In the genomic region with DNA sequence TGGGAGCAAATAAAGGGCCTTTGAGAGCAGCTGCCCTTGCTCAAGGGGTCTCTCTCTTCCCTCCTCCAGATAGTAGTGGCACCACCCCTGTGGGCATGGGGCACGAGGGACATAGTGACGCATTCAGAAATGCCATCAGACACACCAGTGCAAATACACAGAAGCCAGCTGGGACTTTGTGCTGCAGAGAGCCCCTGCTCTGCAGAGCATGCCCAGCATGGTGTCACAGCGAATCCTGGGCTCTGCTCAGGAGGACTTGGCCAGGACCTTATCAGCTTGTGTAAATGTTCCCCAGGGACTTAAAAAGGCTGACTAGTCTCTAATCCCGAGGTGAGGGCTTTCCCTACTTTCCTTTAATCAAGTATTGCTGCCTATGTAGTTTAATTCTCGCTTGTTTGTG, we compare ENCODE assay signal across 12 mouse cellular contexts. TPM values are rescaled to one million over a fixed set of nuclear protein-coding genes. Genes with fewer than 3 reads are reported as not detected.
A peak's percentile ranks its signal among the peaks of the same experiment; 100 is the strongest.
DNase-seq lines count a peak whose midpoint lies in the region; ATAC-seq lines count a peak whose summit lies in the region.
"Had no signal": no experiment of that assay in that cellular context is flagged by ENCODE, and none has a peak within 500 bp of the region (broad histone marks: within the 10 kb centered on the region; RNA-seq: fewer than 3 reads in every experiment).

No protein-coding gene starts in this region.

- H3K27me3 ChIP-seq in heart, embryonic 14.5 days (ENCODE audit: control insufficient read depth, insufficient read depth, low read length) = no peaks in the 10 kb centered on the region; the same call in 1 of the 2 replicates
- H3K27me3 ChIP-seq in limb, embryonic 15.5 days = no peaks in the 10 kb centered on the region

- H3K36me3 ChIP-seq in heart, embryonic 14.5 days (ENCODE audit: control insufficient read depth, insufficient read depth, low read length) = no peaks in the 10 kb centered on the region
- H3K36me3 ChIP-seq in limb, embryonic 15.5 days = peaks cover 6% of the 10 kb centered on the region; the same call in 1 of the 2 replicates

- H3K4me1 ChIP-seq in heart, embryonic 14.5 days (ENCODE audit: control insufficient read depth in 2 of 2, insufficient read depth in 2 of 2, low read length in 2 of 2) = peaks cover 47% of the 10 kb centered on the region in 2 experiments
- H3K4me1 ChIP-seq in brown adipose tissue, adult 24 weeks (ENCODE audit: control insufficient read depth, insufficient read depth, insufficient read length, low read length) = peaks cover 3% of the 10 kb centered on the region
- peaks cover 66% of the 10 kb centered on the region for H3K4me1 ChIP-seq in limb, embryonic 15.5 days

- H3K27ac ChIP-seq in heart, embryonic 14.5 days (replicated peaks in 1 of 2; ENCODE audit: control insufficient read depth in 1 of 2, insufficient read depth in 1 of 2, low read depth in 2 of 2, low read length in 2 of 2) = peak overlapping the region in 1 of 2 experiments; percentile 67; a peak in 1 of 4 replicates
- peak overlapping the region; percentile 99 for H3K27ac ChIP-seq in brown adipose tissue, adult 24 weeks (replicated peaks; ENCODE audit: low read depth, low read length)
- H3K27ac ChIP-seq in limb, embryonic 15.5 days = peak overlapping the region; percentile 43; the same call in 1 of the 2 replicates

- H3K9me3 ChIP-seq in heart, embryonic 14.5 days (ENCODE audit: control insufficient read depth, low read length) = no peaks in the 10 kb centered on the region
- no peaks in the 10 kb centered on the region for H3K9me3 ChIP-seq in limb, embryonic 15.5 days

- intact Hi-C loops in heart, postnatal 36 days (cut with DNase I) = no loop called here

- H3K4me2 ChIP-seq in heart, embryonic 14.5 days (ENCODE audit: low read length) = peak overlapping the region; percentile 23; the same call in 1 of the 2 replicates
- H3K4me2 ChIP-seq in limb, embryonic 15.5 days = no peak overlapping the region

- ATAC-seq in heart, embryonic 14.5 days (ENCODE audit: insufficient number of reproducible peaks, insufficient read depth, low FRiP score, low read depth) = no peak
- no peak for ATAC-seq in limb, embryonic 15.5 days (ENCODE audit: insufficient number of reproducible peaks, low FRiP score, low TSS enrichment, low read depth)

- H3K4me3 ChIP-seq in heart, embryonic 14.5 days (ENCODE audit: control insufficient read depth in 1 of 2, insufficient read depth in 1 of 2, low read depth in 1 of 2, low read length in 2 of 2) = no peak overlapping the region
- H3K4me3 ChIP-seq in brown adipose tissue, adult 24 weeks (ENCODE audit: insufficient read depth, low read depth, low read length) = peak overlapping the region; percentile 68
- H3K4me3 ChIP-seq in limb, embryonic 15.5 days = no peak overlapping the region

- no peak overlapping the region for H3K9ac ChIP-seq in heart, embryonic 14.5 days (ENCODE audit: low read length)
- H3K9ac ChIP-seq in limb, embryonic 15.5 days = no peak overlapping the region

- DNase-seq in heart, postnatal 36 days = no peak
- peak; percentile 62 for DNase-seq in lung, postnatal 25 days (ENCODE audit: low spot score)
- no peak for DNase-seq in spleen, postnatal 4 days (ENCODE audit: low spot score in 2 of 2)
- no peak for DNase-seq in thymus, adult 18-20 months

- WGBS in heart, embryonic 14.5 days = 14% methylated on average over 5 of the region's 5 CpGs
- WGBS in limb, embryonic 15.5 days = 38% methylated on average over 5 of the region's 5 CpGs

RNA-seq across cellular contexts. Expression of gene Aqp1, which starts 5.5 kb away (rescaled TPM):
- 3.5 and 8.7 TPM in 2 replicates for polyA plus RNA-seq in heart, embryonic 14.5 days (2014; fragmentation: Nextera tagmentation; extraction: Ambion mirVana)
- 100 to 1,000 TPM; 360 to 594 TPM for total RNA-seq in heart, postnatal 36 days (2021)
- polyA plus RNA-seq in brown adipose tissue, adult 24 weeks (2012; ENCODE audit: insufficient read depth, insufficient read length, missing spikeins) = 63.6 and 153 TPM in 2 replicates
- polyA plus RNA-seq in limb, embryonic 15.5 days (2015; fragmentation: Nextera tagmentation; extraction: Ambion mirVana) = 119 and 122 TPM in 2 replicates
- total RNA-seq: CH12.LX had no signal

RNA-seq across cellular contexts. Expression of gene Ghrhr, which starts 34.4 kb away (rescaled TPM):
- not detected in 2 replicates for polyA plus RNA-seq in heart, embryonic 14.5 days (2014; fragmentation: Nextera tagmentation; extraction: Ambion mirVana)
- total RNA-seq in heart, postnatal 36 days (2021) = not detected
- not detected in 2 replicates for polyA plus RNA-seq in brown adipose tissue, adult 24 weeks (2012; ENCODE audit: insufficient read depth, insufficient read length, missing spikeins)
- not detected in 2 replicates for polyA plus RNA-seq in limb, embryonic 15.5 days (2015; fragmentation: Nextera tagmentation; extraction: Ambion mirVana)
- total RNA-seq: CH12.LX; gastrocnemius, adult 18-20 months; left cerebral cortex, postnatal 14 days had no signal
- polyA plus RNA-seq: hindbrain, embryonic 16.5 days; spleen, adult 2 months had no signal
